Mouse (Mus musculus): Measurements from ENCODE around the gene Dock11. TPM values are rescaled to one million over a fixed set of nuclear protein-coding genes. Genes with fewer than 3 reads are reported as not detected.

Gene Dock11
- polyA plus RNA-seq, 1 experiment from 2014 or later = 11.4 TPM

- WGBS = 63% methylated on average over 2 of the region's 2 CpGs
- no peak for ATAC-seq (ENCODE audit: insufficient number of reproducible peaks, low FRiP score, low TSS enrichment, low read depth)
- no peak overlapping the region for H3K9ac ChIP-seq
- H3K4me1 ChIP-seq = no peaks in the 10 kb centered on the region
- no peaks in the 10 kb centered on the region for H3K9me3 ChIP-seq (replicated peaks)
- H3K27me3 ChIP-seq = no peaks in the 10 kb centered on the region
- no peaks in the 10 kb centered on the region for H3K36me3 ChIP-seq
- H3K4me2 ChIP-seq (replicated peaks) = no peak overlapping the region
- no peak overlapping the region for H3K27ac ChIP-seq (replicated peaks)
- H3K4me3 ChIP-seq (replicated peaks) = no peak overlapping the region
Observed at GRCm38 (mm10) chrX:35919558-35919957, 30.9 kb downstream of the Dock11 start.

DNA sequence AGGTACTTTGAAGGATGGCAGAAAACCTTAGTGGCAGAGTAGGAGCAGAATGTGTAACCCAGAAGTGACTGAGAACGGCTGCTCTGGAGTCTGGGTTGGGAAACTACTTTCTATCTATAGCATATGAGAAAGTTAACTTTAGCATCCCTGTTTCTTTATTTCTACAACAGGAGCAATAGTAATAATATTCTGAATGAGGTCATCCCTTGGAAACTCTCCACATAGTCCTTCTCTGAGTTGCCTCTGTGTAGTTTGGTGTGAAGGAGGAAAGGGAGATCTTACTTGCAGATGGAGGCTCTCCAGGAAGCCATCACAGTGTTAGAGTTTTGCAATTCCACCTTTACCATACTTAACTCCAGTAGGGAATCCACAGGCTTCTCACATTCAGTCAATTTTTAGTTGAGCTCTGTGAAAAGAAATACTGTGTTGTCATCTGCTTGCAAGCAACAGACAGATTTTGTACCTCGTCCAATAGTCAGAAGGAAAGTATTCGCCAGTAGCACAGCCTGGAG is 31.5 kb downstream of the Dock11 start:
- WGBS = 61% methylated on average over 3 of the region's 3 CpGs
- H3K27me3 ChIP-seq = no peaks in the 10 kb centered on the region
- H3K4me3 ChIP-seq (replicated peaks) = no peak overlapping the region
- no peak overlapping the region for H3K9ac ChIP-seq
- no peaks in the 10 kb centered on the region for H3K9me3 ChIP-seq (replicated peaks)
- H3K27ac ChIP-seq (replicated peaks) = no peak overlapping the region
- H3K4me1 ChIP-seq = no peaks in the 10 kb centered on the region
- no peaks in the 10 kb centered on the region for H3K36me3 ChIP-seq
- no peak overlapping the region for H3K4me2 ChIP-seq (replicated peaks)
- no peak for ATAC-seq (ENCODE audit: insufficient number of reproducible peaks, low FRiP score, low TSS enrichment, low read depth)

DNA sequence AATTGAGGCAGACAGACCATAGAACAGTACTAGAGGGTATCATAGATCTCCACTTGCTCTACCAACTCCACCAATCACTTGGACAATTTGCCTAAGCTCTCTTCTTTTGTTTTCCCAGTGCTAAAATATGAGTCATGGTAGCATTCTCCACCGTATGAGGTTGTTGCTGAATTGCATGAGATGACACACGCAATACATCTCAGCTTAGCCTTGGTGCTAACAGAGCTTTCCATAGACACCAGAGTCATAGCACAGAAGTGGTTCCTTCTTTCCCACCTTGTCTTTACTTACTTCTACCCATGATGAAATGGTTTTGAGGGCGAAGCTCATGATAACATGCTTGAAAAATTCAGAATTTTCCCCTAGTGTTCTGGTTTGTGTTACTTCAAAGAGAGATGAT is 33.3 kb downstream of the Dock11 start:
- H3K4me2 ChIP-seq (replicated peaks) = no peak overlapping the region
- H3K9me3 ChIP-seq (replicated peaks) = no peaks in the 10 kb centered on the region
- H3K4me1 ChIP-seq = no peaks in the 10 kb centered on the region
- 87% methylated on average over 3 of the region's 3 CpGs for WGBS
- no peak for ATAC-seq (ENCODE audit: insufficient number of reproducible peaks, low FRiP score, low TSS enrichment, low read depth)
- no peak overlapping the region for H3K27ac ChIP-seq (replicated peaks)
- no peaks in the 10 kb centered on the region for H3K27me3 ChIP-seq
- no peak overlapping the region for H3K9ac ChIP-seq
- H3K36me3 ChIP-seq = no peaks in the 10 kb centered on the region
- H3K4me3 ChIP-seq (replicated peaks) = no peak overlapping the region

- no peaks in the 10 kb centered on the region for H3K4me1 ChIP-seq
- H3K9ac ChIP-seq = no peak overlapping the region
- no peak overlapping the region for H3K4me2 ChIP-seq (replicated peaks)
- no peak overlapping the region for H3K27ac ChIP-seq (replicated peaks)
- 50% methylated on average over 1 of the region's 1 CpGs for WGBS
- H3K36me3 ChIP-seq = no peaks in the 10 kb centered on the region
- H3K9me3 ChIP-seq (replicated peaks) = no peaks in the 10 kb centered on the region
- H3K27me3 ChIP-seq = no peaks in the 10 kb centered on the region
- no peak overlapping the region for H3K4me3 ChIP-seq (replicated peaks)
- ATAC-seq (ENCODE audit: insufficient number of reproducible peaks, low FRiP score, low TSS enrichment, low read depth) = no peak
Observed at GRCm38 (mm10) chrX:35924705-35925264, 36.2 kb downstream of the Dock11 start.

- Histone ChIP-seq H3K27me3 (no peaks in the 10 kb centered on the region), H3K4me3 (replicated peaks) (no peak overlapping the region), H3K36me3 (no peaks in the 10 kb centered on the region), H3K9me3 (replicated peaks) (no peaks in the 10 kb centered on the region), H3K27ac (replicated peaks) (no peak overlapping the region), H3K4me1 (no peaks in the 10 kb centered on the region), H3K4me2 (replicated peaks) (no peak overlapping the region), H3K9ac (no peak overlapping the region)
- no peak for ATAC-seq (ENCODE audit: insufficient number of reproducible peaks, low FRiP score, low TSS enrichment, low read depth)
- WGBS = 81% methylated on average over 9 of the region's 9 CpGs
Observed at GRCm38 (mm10) chrX:35930094-35930933, 41.7 kb downstream of the Dock11 start.

DNA sequence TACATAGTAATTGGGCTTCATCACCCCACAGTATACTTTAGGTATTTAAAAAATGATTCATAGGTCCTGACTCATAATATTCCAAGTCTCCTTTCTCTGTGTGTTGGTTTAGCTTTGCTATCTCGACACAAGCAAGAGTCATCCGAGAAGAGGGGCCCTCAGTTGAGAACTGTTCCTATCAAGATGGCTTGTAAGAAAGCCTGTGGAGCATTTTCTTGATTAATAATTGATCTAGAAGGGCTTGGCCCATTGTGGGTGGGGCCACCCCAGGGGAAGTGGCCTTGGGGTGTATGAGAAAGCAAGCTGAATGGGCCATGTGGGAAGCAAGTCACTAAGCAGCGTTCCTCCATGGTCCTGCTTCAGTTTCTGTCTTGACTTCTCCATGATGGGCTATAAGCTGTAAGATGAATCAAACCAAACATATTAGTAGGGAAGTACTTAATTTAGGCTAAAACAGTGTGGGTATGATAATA is 42.3 kb downstream of the Dock11 start:
- Histone ChIP-seq H3K27me3 (no peaks in the 10 kb centered on the region), H3K4me2 (replicated peaks) (no peak overlapping the region), H3K36me3 (no peaks in the 10 kb centered on the region), H3K4me3 (replicated peaks) (no peak overlapping the region), H3K4me1 (no peaks in the 10 kb centered on the region), H3K9ac (no peak overlapping the region), H3K27ac (replicated peaks) (no peak overlapping the region), H3K9me3 (replicated peaks) (no peaks in the 10 kb centered on the region)
- no peak for ATAC-seq (ENCODE audit: insufficient number of reproducible peaks, low FRiP score, low TSS enrichment, low read depth)
- WGBS = 79% methylated on average over 3 of the region's 3 CpGs

- no peak for ATAC-seq (ENCODE audit: insufficient number of reproducible peaks, low FRiP score, low TSS enrichment, low read depth)
- WGBS = 56% methylated on average over 1 of the region's 1 CpGs
- H3K9ac ChIP-seq = no peak overlapping the region
- no peak overlapping the region for H3K4me3 ChIP-seq (replicated peaks)
- H3K36me3 ChIP-seq = no peaks in the 10 kb centered on the region
- H3K4me2 ChIP-seq (replicated peaks) = no peak overlapping the region
- H3K9me3 ChIP-seq (replicated peaks) = no peaks in the 10 kb centered on the region
- no peaks in the 10 kb centered on the region for H3K27me3 ChIP-seq
- H3K4me1 ChIP-seq = no peaks in the 10 kb centered on the region
- no peak overlapping the region for H3K27ac ChIP-seq (replicated peaks)
Observed at GRCm38 (mm10) chrX:35931945-35932344, 43.3 kb downstream of the Dock11 start.

- no peak for ATAC-seq (ENCODE audit: insufficient number of reproducible peaks, low FRiP score, low TSS enrichment, low read depth)
- Histone ChIP-seq H3K27ac (replicated peaks) (no peak overlapping the region), H3K9ac (no peak overlapping the region), H3K4me2 (replicated peaks) (no peak overlapping the region), H3K4me1 (no peaks in the 10 kb centered on the region), H3K9me3 (replicated peaks) (no peaks in the 10 kb centered on the region), H3K27me3 (no peaks in the 10 kb centered on the region), H3K4me3 (replicated peaks) (no peak overlapping the region), H3K36me3 (no peaks in the 10 kb centered on the region)
Observed at GRCm38 (mm10) chrX:35932952-35933351, 44.3 kb downstream of the Dock11 start.

- H3K9me3 ChIP-seq (replicated peaks) = no peaks in the 10 kb centered on the region
- H3K9ac ChIP-seq = no peak overlapping the region
- H3K27me3 ChIP-seq = no peaks in the 10 kb centered on the region
- no peak overlapping the region for H3K4me3 ChIP-seq (replicated peaks)
- H3K27ac ChIP-seq (replicated peaks) = no peak overlapping the region
- H3K4me1 ChIP-seq = no peaks in the 10 kb centered on the region
- 69% methylated on average over 5 of the region's 5 CpGs for WGBS
- no peak overlapping the region for H3K4me2 ChIP-seq (replicated peaks)
- no peak for ATAC-seq (ENCODE audit: insufficient number of reproducible peaks, low FRiP score, low TSS enrichment, low read depth)
- H3K36me3 ChIP-seq = no peaks in the 10 kb centered on the region
Observed at GRCm38 (mm10) chrX:35938112-35938511, 49.5 kb downstream of the Dock11 start.

- 89% methylated on average over 1 of the region's 1 CpGs for WGBS
Observed at GRCm38 (mm10) chrX:35946394-35946793, 57.8 kb downstream of the Dock11 start.

DNA sequence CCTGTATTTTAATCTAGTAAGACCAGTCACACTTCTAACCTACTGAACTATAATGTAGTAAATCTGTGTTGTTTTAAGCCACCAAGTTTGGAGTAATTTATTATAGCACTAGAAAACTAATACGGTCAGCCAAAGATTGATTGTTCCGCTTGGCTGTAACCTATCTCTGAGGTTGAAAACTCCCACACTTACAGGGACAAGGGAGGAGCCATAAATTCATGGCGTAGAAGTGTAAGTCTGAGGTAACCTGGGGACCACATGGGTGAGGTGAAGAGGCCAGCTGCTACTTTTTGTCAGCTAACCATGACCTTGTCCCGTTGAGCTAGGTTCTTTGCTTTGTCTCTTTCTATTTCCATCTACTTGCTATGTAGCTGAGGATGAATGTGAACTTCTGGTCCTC is 61.5 kb downstream of the Dock11 start:
- Histone ChIP-seq H3K36me3 (no peaks in the 10 kb centered on the region), H3K4me3 (replicated peaks) (no peak overlapping the region), H3K9ac (no peak overlapping the region), H3K27me3 (no peaks in the 10 kb centered on the region), H3K4me1 (no peaks in the 10 kb centered on the region), H3K9me3 (replicated peaks) (no peaks in the 10 kb centered on the region), H3K4me2 (replicated peaks) (no peak overlapping the region), H3K27ac (replicated peaks) (no peak overlapping the region)
- no peak for ATAC-seq (ENCODE audit: insufficient number of reproducible peaks, low FRiP score, low TSS enrichment, low read depth)
- 84% methylated on average over 4 of the region's 4 CpGs for WGBS

More at GRCm38 (mm10) chrX:35946394-35946793, 57.8 kb downstream of the Dock11 start:
- Histone ChIP-seq H3K36me3 (no peaks in the 10 kb centered on the region), H3K4me3 (replicated peaks) (no peak overlapping the region), H3K9me3 (replicated peaks) (no peaks in the 10 kb centered on the region), H3K27me3 (no peaks in the 10 kb centered on the region), H3K27ac (replicated peaks) (no peak overlapping the region), H3K9ac (no peak overlapping the region), H3K4me2 (replicated peaks) (no peak overlapping the region), H3K4me1 (no peaks in the 10 kb centered on the region)
- ATAC-seq (ENCODE audit: insufficient number of reproducible peaks, low FRiP score, low TSS enrichment, low read depth) = no peak
